Mouse (Mus musculus): Measurements from ENCODE around the gene Stn1.

DNA sequence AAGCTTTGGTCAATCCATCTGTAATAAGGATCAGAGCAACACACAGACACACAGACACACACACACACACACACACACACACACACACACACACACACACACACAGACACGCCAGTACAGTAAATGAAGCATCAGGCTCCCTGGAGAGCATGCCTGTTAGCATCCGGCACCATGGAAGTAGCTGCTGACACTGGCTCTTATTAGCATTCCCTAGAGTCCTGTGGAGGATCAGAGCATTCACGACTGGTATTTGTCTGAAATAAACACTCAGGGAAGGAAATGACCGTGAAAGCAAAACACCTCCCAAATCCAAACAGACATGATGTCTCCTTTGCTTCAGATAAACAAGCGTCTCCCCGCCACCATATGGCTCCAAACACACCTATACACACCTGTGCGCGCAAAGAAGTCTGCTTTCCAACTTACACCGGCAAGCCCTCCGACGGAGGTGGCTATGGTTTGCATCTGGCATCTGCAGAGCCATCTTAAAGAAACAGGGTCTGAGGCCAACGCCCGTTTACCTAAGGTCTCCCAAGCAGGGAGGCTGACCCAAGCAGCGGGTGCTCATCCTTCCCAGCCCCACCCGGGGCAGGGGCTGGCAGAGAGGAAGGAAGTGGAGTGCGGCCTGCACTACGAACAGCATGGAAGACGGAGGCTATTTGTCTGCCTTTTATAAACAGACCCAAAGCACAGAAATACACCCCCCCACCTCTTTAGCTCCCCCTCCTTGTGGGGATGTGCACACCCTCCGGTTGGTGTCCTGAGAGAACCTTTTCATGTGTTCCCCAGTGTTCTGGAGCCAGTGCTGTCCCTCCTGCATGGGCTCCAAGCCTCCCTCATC, 77.0 kb downstream of the Stn1 start:
- TF ChIP-seq GATA1 (IDR thresholded peaks at IDR 0.05; ENCODE audit: borderline replicate concordance, low read length) (no peak), FLI1 (IDR thresholded peaks at IDR 0.05; ENCODE audit: low read length) (no peak)
